Mouse (Mus musculus) midbrain, embryonic 16.5 days (tissue): ENCODE data around the gene Hoxd8. TPM values are rescaled to one million over a fixed set of nuclear protein-coding genes. Genes with fewer than 3 reads are reported as not detected.

Source experiments
- ATAC-seq: fragments of 200-750 bp; cut with Nextera tagmentation; 2 replicates; pipeline ENCODE4 v1.8.0; 2017; ENCODE audit warnings: moderate TSS enrichment
- H3K27ac ChIP-seq: fragments of 300-500 bp; sonication (generic); 2 replicates; pipeline ENCODE4 v1.5.1; 2014; ENCODE audit warnings: mild to moderate bottlenecking, low read length, mixed read lengths
- H3K27me3 ChIP-seq: fragments of 300-500 bp; sonication (generic); 2 replicates; pipeline ENCODE4 v1.6.1; 2014; ENCODE audit warnings: low read depth, low read length, mixed read lengths; ENCODE audit not compliant: control insufficient read depth, insufficient read depth
- H3K36me3 ChIP-seq: fragments of 300-500 bp; sonication (generic); 2 replicates; pipeline ENCODE4 v1.6.1; 2014; ENCODE audit warnings: mild to moderate bottlenecking, low read length, moderate library complexity, mixed read lengths; ENCODE audit not compliant: control insufficient read depth, insufficient read depth
- H3K4me1 ChIP-seq: fragments of 300-500 bp; sonication (generic); 2 replicates; pipeline ENCODE4 v1.6.1; 2014; ENCODE audit warnings: mild to moderate bottlenecking, low read length, mixed read lengths; ENCODE audit not compliant: control insufficient read depth, insufficient read depth
- H3K4me2 ChIP-seq: fragments of 300-500 bp; sonication (generic); 2 replicates; pipeline ENCODE4 v1.6.1; 2014; ENCODE audit warnings: mild to moderate bottlenecking, low read length, mixed read lengths
- H3K4me3 ChIP-seq: fragments of 300-500 bp; sonication (generic); 2 replicates; pipeline ENCODE4 v1.5.1; 2014; ENCODE audit warnings: low read depth, mild to moderate bottlenecking, low read length, moderate library complexity, mixed read lengths
- H3K9ac ChIP-seq: fragments of 300-500 bp; sonication (generic); 2 replicates; pipeline ENCODE4 v1.6.1; 2014; ENCODE audit warnings: low read depth, low read length, mixed read lengths
- H3K9me3 ChIP-seq: fragments of 300-500 bp; sonication (generic); replicated peaks from 2 replicates; pipeline ENCODE4 v1.6.1; 2014; ENCODE audit warnings: mild to moderate bottlenecking, low read length, mixed read lengths; ENCODE audit not compliant: control insufficient read depth, poor library complexity, severe bottlenecking
- WGBS: fragments of 180-500 bp; shearing (Covaris S2); extraction: QIAGEN DNeasy Blood & Tissue Kit; methylation state at CpG from one replicate; pipeline ENCODE4 v1.1.7; 2014; 5-methylcytosine and 5-hydroxymethylcytosine counted together
- polyA plus RNA-seq: library from polyadenylated mRNA; unstranded; fragments of >200 nt; fragmentation: Nextera tagmentation; extraction: Ambion mirVana; gene quantifications from 2 replicates; pipeline ENCODE4 v1.2.1, GENCODE M21; 2015

Hoxd8 gene
- polyA plus RNA-seq, 1 experiment from 2014 or later, result not detected

DNA sequence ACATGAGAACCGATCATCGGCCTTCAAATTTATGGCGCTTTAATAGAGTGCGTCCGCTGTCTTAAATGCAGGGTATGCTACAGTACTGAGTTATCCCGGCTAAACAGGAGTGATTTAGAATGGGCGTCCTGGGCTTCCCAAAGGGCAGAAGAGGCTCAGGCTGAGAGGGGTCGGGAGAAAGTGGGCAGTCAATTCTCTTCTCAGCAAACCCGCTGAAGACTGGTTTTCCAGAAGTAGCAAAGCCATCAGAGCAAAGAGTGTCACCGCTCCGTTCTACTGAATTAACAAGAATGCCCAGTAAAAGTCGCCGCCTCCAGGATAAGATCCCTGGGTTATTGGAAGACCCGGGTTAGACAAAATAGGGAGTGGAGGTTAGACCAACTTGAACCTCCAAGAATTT lies 35.5 kb downstream of the Hoxd8 start:
- Histone ChIP-seq H3K9me3 (no peaks in the 10 kb centered on the region), H3K27me3 (peaks cover 81% of the 10 kb centered on the region), H3K36me3 (no peaks in the 10 kb centered on the region), H3K27ac (no peak overlapping the region), H3K4me1 (no peaks in the 10 kb centered on the region), H3K4me3 (no peak overlapping the region), H3K4me2 (no peak overlapping the region), H3K9ac (no peak overlapping the region)
- WGBS, result 2% methylated on average over 14 of the region's 14 CpGs
- ATAC-seq, result no peak

GRCm38 (mm10) chr2:74740311-74741091 lies 36.1 kb downstream of the Hoxd8 start:
- ATAC-seq, result no peak
- no peaks in the 10 kb centered on the region for H3K36me3 ChIP-seq
- no peaks in the 10 kb centered on the region for H3K9me3 ChIP-seq
- WGBS, result under 1% methylated on average over 43 of the region's 43 CpGs
- no peak overlapping the region for H3K27ac ChIP-seq
- peaks cover 83% of the 10 kb centered on the region for H3K27me3 ChIP-seq
- H3K4me3 ChIP-seq, result no peak overlapping the region
- H3K9ac ChIP-seq, result no peak overlapping the region
- H3K4me2 ChIP-seq, result no peak overlapping the region
- no peaks in the 10 kb centered on the region for H3K4me1 ChIP-seq

DNA sequence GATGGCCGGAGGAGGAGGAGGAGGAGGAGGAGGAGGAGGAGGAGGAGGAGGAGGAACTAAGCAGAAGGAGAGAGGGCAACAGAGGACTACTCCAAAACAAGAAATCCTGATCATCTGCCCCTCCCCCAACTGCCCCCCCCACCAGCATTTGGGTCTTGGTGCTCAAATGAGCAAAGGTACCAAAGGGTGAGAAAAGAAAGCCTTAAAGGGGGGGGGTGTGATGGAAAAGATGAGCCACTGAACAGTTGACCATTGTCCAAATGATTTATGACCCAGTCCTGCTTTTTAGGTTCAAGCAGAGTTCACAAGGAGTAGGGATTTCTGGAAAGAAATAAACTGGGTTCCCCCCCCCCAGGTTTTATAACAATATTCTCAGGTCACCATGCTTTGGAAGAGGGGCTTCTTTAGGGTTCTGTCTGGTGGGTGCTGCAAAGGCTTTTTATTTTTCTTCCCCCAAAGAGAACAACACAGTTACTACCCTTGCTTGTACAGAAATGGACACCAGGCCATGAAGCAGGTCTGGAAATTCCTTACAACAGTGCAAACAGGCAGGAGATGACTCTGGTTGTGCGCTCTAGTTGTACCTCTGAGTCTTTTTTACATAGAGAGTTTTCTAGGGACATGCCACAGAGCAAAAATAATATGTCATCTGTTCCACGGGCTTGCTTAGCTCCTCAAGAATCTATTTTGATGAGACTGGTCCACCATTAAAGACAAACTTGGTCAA lies 37.0 kb downstream of the Hoxd8 start:
- no peaks in the 10 kb centered on the region for H3K4me1 ChIP-seq
- no peak for ATAC-seq
- no peak overlapping the region for H3K4me3 ChIP-seq
- H3K4me2 ChIP-seq, result no peak overlapping the region
- H3K27me3 ChIP-seq, result peaks cover 83% of the 10 kb centered on the region
- H3K9me3 ChIP-seq, result no peaks in the 10 kb centered on the region
- no peaks in the 10 kb centered on the region for H3K36me3 ChIP-seq
- no peak overlapping the region for H3K27ac ChIP-seq
- no peak overlapping the region for H3K9ac ChIP-seq
- WGBS, result 24% methylated on average over 2 of the region's 3 CpGs

- no peak for ATAC-seq
- no peaks in the 10 kb centered on the region for H3K4me1 ChIP-seq
Measured at GRCm38 (mm10) chr2:74741979-74742277, 37.5 kb downstream of the Hoxd8 start.

GRCm38 (mm10) chr2:74745540-74746297 lies 41.3 kb downstream of the Hoxd8 start:
- no peak overlapping the region for H3K9ac ChIP-seq
- H3K4me3 ChIP-seq, result no peak overlapping the region
- no peaks in the 10 kb centered on the region for H3K9me3 ChIP-seq
- H3K36me3 ChIP-seq, result no peaks in the 10 kb centered on the region
- H3K27ac ChIP-seq, result no peak overlapping the region
- ATAC-seq, result no peak
- H3K27me3 ChIP-seq, result peaks cover 81% of the 10 kb centered on the region
- 2% methylated on average over 6 of the region's 6 CpGs for WGBS
- H3K4me1 ChIP-seq, result peaks cover 5% of the 10 kb centered on the region; the same call in 1 of the 2 replicates
- no peak overlapping the region for H3K4me2 ChIP-seq

More at GRCm38 (mm10) chr2:74741979-74742277, 37.5 kb downstream of the Hoxd8 start:
- Histone ChIP-seq H3K36me3 (no peaks in the 10 kb centered on the region), H3K4me3 (no peak overlapping the region), H3K9me3 (no peaks in the 10 kb centered on the region), H3K27me3 (peaks cover 83% of the 10 kb centered on the region), H3K9ac (no peak overlapping the region), H3K27ac (no peak overlapping the region), H3K4me2 (no peak overlapping the region)

- ATAC-seq, result no peak
- Histone ChIP-seq H3K4me1 (peaks cover 5% of the 10 kb centered on the region; the same call in 1 of the 2 replicates), H3K27ac (no peak overlapping the region), H3K4me3 (no peak overlapping the region), H3K9ac (no peak overlapping the region), H3K36me3 (no peaks in the 10 kb centered on the region), H3K27me3 (peaks cover 83% of the 10 kb centered on the region), H3K9me3 (no peaks in the 10 kb centered on the region), H3K4me2 (no peak overlapping the region)
- WGBS, result under 1% methylated on average over 53 of the region's 58 CpGs
Measured at GRCm38 (mm10) chr2:74746298-74746921, 42.0 kb downstream of the Hoxd8 start.

- no peak overlapping the region for H3K9ac ChIP-seq
- under 1% methylated on average over 24 of the region's 24 CpGs for WGBS
- ATAC-seq, result no peak
- no peak overlapping the region for H3K4me3 ChIP-seq
- no peak overlapping the region for H3K27ac ChIP-seq
- no peak overlapping the region for H3K4me2 ChIP-seq
- peaks cover 83% of the 10 kb centered on the region for H3K27me3 ChIP-seq
- no peaks in the 10 kb centered on the region for H3K36me3 ChIP-seq
- H3K4me1 ChIP-seq, result peaks cover 5% of the 10 kb centered on the region; the same call in 1 of the 2 replicates
- no peaks in the 10 kb centered on the region for H3K9me3 ChIP-seq
Measured at GRCm38 (mm10) chr2:74747006-74747405, 42.6 kb downstream of the Hoxd8 start.

- Histone ChIP-seq H3K9me3 (no peaks in the 10 kb centered on the region), H3K36me3 (no peaks in the 10 kb centered on the region), H3K4me2 (no peak overlapping the region), H3K27ac (no peak overlapping the region), H3K4me3 (no peak overlapping the region), H3K4me1 (peaks cover 5% of the 10 kb centered on the region; the same call in 1 of the 2 replicates), H3K9ac (no peak overlapping the region), H3K27me3 (peaks cover 81% of the 10 kb centered on the region)
- ATAC-seq, result no peak
- 2% methylated on average over 11 of the region's 11 CpGs for WGBS
Measured at GRCm38 (mm10) chr2:74747661-74748141, 43.3 kb downstream of the Hoxd8 start.
